Mouse (Mus musculus) heart, postnatal 0 days (tissue): ENCODE results near the gene Pam. TPM values are rescaled to one million over a fixed set of nuclear protein-coding genes. Genes with fewer than 3 reads are reported as not detected.

Source experiments
- ATAC-seq: fragments of 200-750 bp; cut with Nextera tagmentation; 2 replicates; pipeline ENCODE4 v1.8.0; 2017; ENCODE audit warnings: low read depth, moderate number of reproducible peaks, moderate library complexity; ENCODE audit not compliant: insufficient read depth
- DNase-seq: peaks from one replicate; pipeline ENCODE4 v3.0.0-alpha.2; 2016; ENCODE audit warnings: low spot score
- H3K27ac ChIP-seq: fragments of 300-500 bp; sonication (generic); 2 replicates; pipeline ENCODE4 v1.5.1; 2014; ENCODE audit warnings: low read depth, mild to moderate bottlenecking
- H3K27me3 ChIP-seq: fragments of 300-500 bp; sonication (generic); 2 replicates; pipeline ENCODE4 v1.6.1; 2014; ENCODE audit warnings: low read length, mixed read lengths; ENCODE audit not compliant: control insufficient read depth, insufficient read depth
- H3K36me3 ChIP-seq: fragments of 300-500 bp; sonication (generic); replicated peaks from 2 replicates; pipeline ENCODE4 v1.6.1; 2014; ENCODE audit warnings: low read length, mixed read lengths; ENCODE audit not compliant: control insufficient read depth, insufficient read depth
- H3K4me1 ChIP-seq: fragments of 300-500 bp; sonication (generic); 2 replicates; pipeline ENCODE4 v1.6.1; 2014; ENCODE audit warnings: antibody characterized with exemption; ENCODE audit not compliant: control insufficient read depth, insufficient read depth
- H3K4me2 ChIP-seq: fragments of 300-500 bp; sonication (generic); 2 replicates; pipeline ENCODE4 v1.6.1; 2014; ENCODE audit warnings: low read depth, mild to moderate bottlenecking, low read length, moderate library complexity
- H3K4me3 ChIP-seq: fragments of 300-500 bp; sonication (generic); 2 replicates; pipeline ENCODE4 v1.5.1; 2014; ENCODE audit warnings: low read depth, low read length
- H3K9ac ChIP-seq: fragments of 300-500 bp; sonication (generic); replicated peaks from 2 replicates; pipeline ENCODE4 v1.6.1; 2014; ENCODE audit warnings: low read depth, low read length, mixed read lengths
- H3K9me3 ChIP-seq: fragments of 300-500 bp; sonication (generic); replicated peaks from 2 replicates; pipeline ENCODE4 v1.6.1; 2016; ENCODE audit warnings: low read length; ENCODE audit not compliant: control insufficient read depth
- CTCF ChIP-seq: IDR thresholded peaks from 2 replicates; pipeline ENCODE4 v1.5.1; 2016; ENCODE audit warnings: antibody characterized with exemption, control low read depth, low read depth
- EP300 ChIP-seq: IDR thresholded peaks from 2 replicates; pipeline ENCODE4 v1.6.1; 2016; ENCODE audit warnings: antibody characterized with exemption, low read depth
- WGBS: fragments of 180-500 bp; shearing (Covaris S2); extraction: QIAGEN DNeasy Blood & Tissue Kit; methylation state at CpG from one replicate; pipeline ENCODE4 v1.1.7; 2014; 5-methylcytosine and 5-hydroxymethylcytosine counted together
- polyA plus RNA-seq: library from polyadenylated mRNA; unstranded; fragments of >200 nt; fragmentation: Nextera tagmentation; extraction: Ambion mirVana; gene quantifications from 2 replicates; pipeline ENCODE4 v1.2.1, GENCODE M21; 2015
- total RNA-seq: library from RNA; depleted of rRNA; stranded (reverse); fragments of >200 nt; gene quantifications from 2 replicates; pipeline ENCODE4 v1.2.3, GENCODE M21; 2014; ENCODE audit warnings: low replicate concordance

Gene Pam
- total and polyA plus RNA-seq, 2 experiments from 2014 or later = 804 to 1,082 TPM

DNA sequence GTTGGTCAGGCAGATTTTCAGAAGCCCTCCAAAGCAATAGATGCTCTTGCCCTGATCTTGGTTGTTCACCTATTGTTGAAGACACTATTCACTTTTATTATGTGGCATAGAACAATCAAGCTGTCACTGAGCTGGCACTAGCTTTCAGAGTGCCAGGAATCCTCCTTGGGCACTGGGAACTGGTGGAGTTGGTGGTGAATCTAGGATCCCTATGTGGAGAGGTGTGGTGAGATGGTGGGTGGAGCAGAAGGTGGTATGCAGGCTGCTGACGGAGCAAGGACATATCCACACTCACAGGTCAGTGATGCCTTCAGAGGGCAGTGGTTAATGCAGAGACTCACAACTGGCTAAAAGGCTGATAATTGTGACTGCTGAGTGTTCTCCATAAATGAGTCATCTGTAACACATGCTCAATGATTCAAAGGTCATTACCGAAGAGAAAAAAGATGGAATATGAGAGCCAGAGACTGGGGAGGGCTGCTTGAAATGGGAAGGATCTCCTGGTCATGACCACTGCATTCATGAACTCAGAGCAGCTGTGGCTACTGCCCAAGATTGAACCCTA, 221.9 kb downstream of the Pam start:
- Histone ChIP-seq H3K4me2 (no peak overlapping the region), H3K36me3 (peaks cover 45% of the 10 kb centered on the region), H3K27ac (no peak overlapping the region), H3K27me3 (no peaks in the 10 kb centered on the region), H3K9me3 (no peaks in the 10 kb centered on the region), H3K4me1 (no peaks in the 10 kb centered on the region), H3K4me3 (no peak overlapping the region), H3K9ac (no peak overlapping the region)
- DNase-seq = no peak
- ATAC-seq = no peak
- TF ChIP-seq CTCF (no peak), EP300 (no peak)
- WGBS = 78% methylated on average over 2 of the region's 2 CpGs

- H3K9me3 ChIP-seq = no peaks in the 10 kb centered on the region
- no peaks in the 10 kb centered on the region for H3K27me3 ChIP-seq
- no peak for ATAC-seq
- H3K4me3 ChIP-seq = no peak overlapping the region
- peaks cover 39% of the 10 kb centered on the region for H3K36me3 ChIP-seq
- no peak for DNase-seq
- H3K9ac ChIP-seq = no peak overlapping the region
- H3K4me2 ChIP-seq = no peak overlapping the region
- H3K4me1 ChIP-seq = no peaks in the 10 kb centered on the region
- WGBS = 72% methylated on average over 5 of the region's 5 CpGs
- TF ChIP-seq CTCF = no peak
- TF ChIP-seq EP300 = no peak
- H3K27ac ChIP-seq = no peak overlapping the region
These were observed 223.0 kb downstream of the Pam start for GRCm38 (mm10) chr1:97872493-97872892.

DNA sequence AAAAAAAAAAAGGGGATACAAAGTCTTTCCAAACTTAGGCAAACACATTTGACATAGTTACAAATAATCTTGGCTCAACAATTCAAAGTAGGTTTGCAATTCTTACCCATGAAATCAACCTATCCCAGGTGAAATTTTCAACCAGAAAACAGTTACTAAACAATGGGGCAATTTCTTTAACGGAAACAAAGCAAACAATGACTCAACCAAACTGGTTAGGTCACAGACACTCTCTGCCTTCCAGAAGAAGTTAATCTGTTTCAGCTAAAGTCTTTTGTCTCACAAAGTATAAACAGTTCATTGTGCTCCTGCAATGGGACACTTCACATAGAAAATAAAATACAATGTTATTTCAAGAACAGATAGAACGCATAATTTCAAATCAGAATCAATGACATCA, 223.4 kb downstream of the Pam start:
- no peak for DNase-seq
- Histone ChIP-seq H3K4me2 (no peak overlapping the region), H3K9me3 (no peaks in the 10 kb centered on the region), H3K27ac (no peak overlapping the region), H3K9ac (no peak overlapping the region), H3K4me3 (no peak overlapping the region), H3K27me3 (no peaks in the 10 kb centered on the region), H3K36me3 (peaks cover 38% of the 10 kb centered on the region), H3K4me1 (no peaks in the 10 kb centered on the region)
- no peak for ATAC-seq
- WGBS = 77% methylated on average over 2 of the region's 2 CpGs
- TF ChIP-seq EP300 = no peak
- no peak for TF ChIP-seq CTCF

- 95% methylated on average over 7 of the region's 7 CpGs for WGBS
These were observed 231.3 kb downstream of the Pam start for GRCm38 (mm10) chr1:97864135-97864534.

GRCm38 (mm10) chr1:97863140-97863539, 232.3 kb downstream of the Pam start:
- no peak overlapping the region for H3K4me2 ChIP-seq
- no peaks in the 10 kb centered on the region for H3K27me3 ChIP-seq
- no peak overlapping the region for H3K4me3 ChIP-seq
- H3K27ac ChIP-seq = no peak overlapping the region
- TF ChIP-seq CTCF (no peak), EP300 (no peak)
- H3K4me1 ChIP-seq = no peaks in the 10 kb centered on the region
- no peak overlapping the region for H3K9ac ChIP-seq
- 80% methylated on average over 9 of the region's 9 CpGs for WGBS
- H3K36me3 ChIP-seq = peaks cover 32% of the 10 kb centered on the region
- ATAC-seq (no peak), DNase-seq (no peak)
- no peaks in the 10 kb centered on the region for H3K9me3 ChIP-seq

More at GRCm38 (mm10) chr1:97864135-97864534, 231.3 kb downstream of the Pam start:
- H3K4me3 ChIP-seq = no peak overlapping the region
- H3K36me3 ChIP-seq = peaks cover 30% of the 10 kb centered on the region
- no peak overlapping the region for H3K27ac ChIP-seq
- no peaks in the 10 kb centered on the region for H3K9me3 ChIP-seq
- no peaks in the 10 kb centered on the region for H3K4me1 ChIP-seq
- TF ChIP-seq CTCF (no peak), EP300 (no peak)
- H3K27me3 ChIP-seq = no peaks in the 10 kb centered on the region
- DNase-seq (no peak), ATAC-seq (no peak)
- no peak overlapping the region for H3K9ac ChIP-seq
- H3K4me2 ChIP-seq = no peak overlapping the region

- WGBS = 74% methylated on average over 5 of the region's 5 CpGs
- peaks cover 32% of the 10 kb centered on the region for H3K36me3 ChIP-seq
- no peak for TF ChIP-seq EP300
- no peak for TF ChIP-seq CTCF
These were observed 232.7 kb downstream of the Pam start for GRCm38 (mm10) chr1:97862734-97863133.

More at GRCm38 (mm10) chr1:97862734-97863133, 232.7 kb downstream of the Pam start:
- no peak for DNase-seq
- Histone ChIP-seq H3K9me3 (no peaks in the 10 kb centered on the region), H3K27ac (no peak overlapping the region), H3K4me1 (no peaks in the 10 kb centered on the region), H3K4me3 (no peak overlapping the region), H3K4me2 (no peak overlapping the region), H3K9ac (no peak overlapping the region), H3K27me3 (no peaks in the 10 kb centered on the region)
- ATAC-seq = no peak
